Mouse (Mus musculus) G1E (cell line): ENCODE data around the gene Olfr784.
"Not testable (repeated sequence)": the region's sequence is repeated elsewhere in the genome, so short reads cannot be mapped to it uniquely, and the experiment has no call there.

Experiments
- CTCF ChIP-seq: IDR thresholded peaks from 2 replicates; pipeline ENCODE4 v1.5.1; 2012; ENCODE audit warnings: low read depth, low read length, inconsistent platforms, mixed read lengths
- GATA1 ChIP-seq: IDR thresholded peaks from 2 replicates; pipeline ENCODE4 v1.6.1; 2012; ENCODE audit warnings: borderline replicate concordance, low read length, inconsistent platforms, mixed read lengths
- GATA2 ChIP-seq: IDR thresholded peaks from 2 replicates; pipeline ENCODE4 v1.6.1; 2012; ENCODE audit warnings: low read depth, low read length, inconsistent platforms, borderline replicate concordance
- TAL1 ChIP-seq: conservative IDR thresholded peaks from 2 replicates; pipeline ENCODE4 v1.6.1; 2012; ENCODE audit warnings: low read depth, low read length, inconsistent platforms, mixed read lengths

GRCm38 (mm10) chr10:129356496-129356895 lies 27.4 kb upstream of the Olfr784 start:
- TF ChIP-seq TAL1, CTCF, GATA2, GATA1: not testable (repeated sequence)
